Mouse (Mus musculus) hindlimb bud, embryonic 11.5 days (tissue): ENCODE measurements around the gene Ern1.
"Not testable (repeated sequence)": the region's sequence is repeated elsewhere in the genome, so short reads cannot be mapped to it uniquely, and the experiment has no call there.

Experiments used
- DNase-seq: peaks from one replicate; pipeline ENCODE4 v3.0.0-alpha.2; 2012; ENCODE audit warnings: low read depth, low spot score; ENCODE audit errors: extremely low spot score

Ern1 gene

DNA sequence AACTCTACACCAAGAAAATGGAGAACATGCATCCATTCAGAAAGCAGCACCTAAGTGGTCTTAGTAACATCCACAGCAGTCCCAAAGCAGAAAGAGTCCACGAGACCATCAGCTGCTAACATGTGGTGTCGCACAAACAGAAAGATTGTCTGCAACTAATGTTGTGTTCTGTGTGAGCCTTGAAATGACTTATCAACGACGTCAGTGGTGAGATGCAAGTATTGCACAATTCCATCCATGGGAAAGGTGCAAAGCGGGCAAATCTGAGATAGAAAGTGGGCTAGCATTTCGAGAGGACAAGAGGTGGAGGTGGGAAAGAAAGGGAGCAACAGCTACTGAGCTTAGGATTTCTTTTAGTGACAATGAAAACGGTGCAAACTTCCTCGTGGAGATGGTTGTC is 4.8 kb downstream of the Ern1 start:
- no peak for DNase-seq

DNA sequence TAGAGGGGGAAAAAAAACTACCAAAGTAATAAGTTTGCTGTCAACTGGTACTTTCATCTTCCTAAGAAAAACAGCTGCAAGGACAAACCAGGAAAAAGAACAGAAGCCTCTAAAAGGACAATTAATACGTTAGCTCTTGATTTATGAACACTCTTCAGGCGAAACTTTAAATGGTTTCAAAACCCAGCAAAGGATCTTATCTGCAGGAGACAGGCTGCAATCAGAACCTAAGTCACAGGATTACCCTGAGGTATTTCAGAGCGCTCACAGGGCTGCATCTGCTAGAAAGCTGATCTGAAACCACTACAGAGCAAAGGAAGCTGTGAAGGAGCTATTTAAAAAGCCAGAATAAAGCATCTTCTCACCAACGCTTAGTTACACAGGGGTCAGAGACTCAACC is 6.0 kb downstream of the Ern1 start:
- DNase-seq = no peak

DNA sequence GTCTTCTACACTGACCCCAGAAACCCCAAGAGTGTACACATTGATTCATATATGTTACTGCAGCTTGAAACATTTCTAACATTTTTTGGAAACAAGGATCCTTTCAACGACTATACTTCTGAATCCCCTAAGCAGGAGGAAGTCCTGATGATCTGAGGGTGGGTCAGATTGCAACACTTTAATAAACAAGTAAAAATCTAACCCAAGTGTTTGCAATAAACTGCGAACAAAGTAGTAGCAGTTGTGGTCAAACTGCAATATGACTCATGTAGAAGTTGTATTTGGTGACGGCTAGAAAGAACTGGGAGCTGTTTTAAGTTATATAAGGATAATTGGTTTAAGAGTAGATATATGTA is 7.1 kb downstream of the Ern1 start:
- no peak for DNase-seq

DNA sequence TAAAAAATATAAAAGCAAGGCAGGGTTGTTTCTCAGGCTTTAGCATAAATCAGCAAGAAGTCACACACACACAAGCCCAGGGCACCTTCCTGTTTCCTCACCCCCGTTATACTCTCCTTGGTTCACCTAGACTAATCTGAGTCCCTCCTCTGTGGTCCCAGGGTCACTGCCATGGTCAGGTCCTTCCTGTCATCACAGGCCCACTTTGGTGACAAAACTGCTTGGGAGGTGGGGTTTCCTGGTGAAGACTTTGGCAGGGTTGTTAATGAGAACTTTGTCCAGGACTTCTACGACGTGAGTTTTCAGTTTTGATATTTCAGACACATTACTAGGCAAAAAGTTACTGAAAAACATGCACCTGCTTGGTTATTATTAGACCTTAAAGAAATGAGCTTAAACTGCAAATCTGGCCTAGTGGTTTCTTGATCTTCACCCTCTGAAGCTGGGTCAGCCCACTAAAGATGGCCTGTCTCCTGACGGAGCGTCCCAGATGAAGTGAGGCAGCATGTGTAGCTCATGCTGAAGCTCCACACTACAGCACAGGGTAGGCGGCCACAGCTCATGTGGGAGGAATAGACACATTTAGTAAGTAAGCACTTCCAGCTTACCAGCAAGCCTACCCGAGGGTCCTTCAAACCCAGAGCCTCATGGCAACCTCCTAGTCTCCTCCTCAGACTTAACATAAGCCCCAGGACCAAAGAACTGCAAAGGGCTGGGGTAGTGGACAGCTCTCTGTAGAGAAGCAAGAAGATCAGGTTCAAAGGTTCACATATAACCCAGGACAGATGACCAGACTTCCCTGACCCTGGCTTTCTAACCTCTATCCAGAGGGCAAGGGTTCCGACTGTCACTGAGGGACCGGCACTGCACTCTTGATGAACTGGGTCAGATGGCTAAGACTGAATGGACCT is 7.8 kb downstream of the Ern1 start:
- no peak for DNase-seq

DNA sequence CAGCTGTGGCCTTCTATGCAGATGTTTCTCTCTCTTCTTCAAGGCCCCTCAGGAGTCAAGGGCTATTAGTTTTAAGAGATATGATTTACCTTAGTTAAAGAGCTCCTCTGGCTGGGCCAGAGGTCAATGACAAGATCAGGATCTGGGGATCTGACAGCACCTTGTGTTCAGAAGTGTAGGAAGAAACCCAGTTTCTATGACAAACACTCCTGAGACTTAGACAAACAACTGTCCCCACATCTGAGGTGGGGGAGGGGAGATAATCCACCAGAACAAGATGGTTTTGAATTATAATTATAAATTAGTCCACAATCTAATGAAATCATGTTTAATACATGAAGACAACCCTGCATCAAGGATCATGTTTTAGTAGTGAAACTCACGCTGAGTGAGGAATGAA is 8.9 kb downstream of the Ern1 start:
- DNase-seq = no peak

DNA sequence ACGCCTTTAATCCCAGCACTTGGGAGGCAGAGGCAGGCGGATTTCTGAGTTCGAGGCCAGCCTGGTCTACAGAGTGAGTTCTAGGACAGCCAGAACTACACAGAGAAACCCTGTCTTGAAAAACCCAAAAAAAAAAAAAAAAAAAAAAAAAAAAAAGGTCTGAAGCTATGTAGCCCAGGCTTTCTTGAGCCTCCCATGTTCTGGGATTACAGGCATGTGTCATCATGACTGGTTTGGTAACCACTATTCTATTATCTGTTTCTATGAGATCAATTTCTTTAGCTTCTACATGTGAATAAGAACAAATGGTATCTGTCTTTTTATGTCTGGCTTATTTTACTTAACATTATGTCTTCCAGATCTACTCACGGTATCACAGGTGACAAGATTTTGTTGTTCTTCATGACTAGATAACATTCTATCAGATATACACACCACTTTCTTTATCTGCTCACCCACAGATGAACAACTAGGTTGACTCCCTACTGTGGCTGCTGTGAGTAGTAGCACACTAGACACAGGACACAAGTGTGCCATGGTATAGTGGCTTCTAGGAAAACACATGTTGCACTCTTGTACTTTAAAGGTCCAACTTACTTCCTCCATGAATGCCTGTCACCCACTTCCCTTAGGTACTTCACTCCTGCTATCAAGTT is 10.0 kb downstream of the Ern1 start:
- DNase-seq = no peak

DNA sequence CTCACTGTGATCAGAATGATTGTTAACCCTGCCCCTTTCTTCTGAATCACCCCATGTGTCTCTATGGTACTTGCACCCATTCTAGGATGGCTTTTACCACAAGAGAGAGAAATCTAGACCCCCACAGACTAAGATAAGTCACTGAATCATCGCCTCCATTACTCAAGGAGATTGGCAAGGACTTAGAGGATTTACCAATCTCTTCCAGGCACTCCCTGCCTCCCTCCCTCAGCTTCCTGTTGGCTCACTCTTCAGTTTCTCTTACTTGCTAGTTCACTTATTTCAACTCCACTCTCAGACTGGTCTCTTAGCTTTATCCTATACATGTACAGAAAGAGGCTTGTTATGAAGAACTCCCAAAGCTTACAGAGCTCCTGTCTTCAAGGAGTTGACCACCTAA is 12.3 kb downstream of the Ern1 start:
- no peak for DNase-seq

DNA sequence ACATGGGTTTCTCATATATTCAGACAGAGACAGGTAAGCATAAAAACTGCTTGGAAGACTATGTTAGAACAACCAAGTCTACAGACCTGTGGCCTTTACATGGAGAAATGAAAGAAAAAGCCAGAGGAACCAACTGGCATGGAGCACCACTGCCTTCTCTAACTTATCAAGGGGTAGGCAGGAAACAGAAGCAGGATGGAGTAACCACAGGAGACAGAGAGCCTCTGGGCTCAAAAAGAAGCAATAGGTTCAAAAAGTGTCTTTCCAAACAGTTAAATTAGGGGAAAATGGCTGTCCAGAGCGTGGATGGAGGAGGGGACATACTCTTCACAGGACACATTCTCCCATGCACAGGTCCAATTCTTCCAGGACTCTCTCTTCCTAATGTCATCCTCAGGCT is 16.0 kb downstream of the Ern1 start:
- no peak for DNase-seq

DNA sequence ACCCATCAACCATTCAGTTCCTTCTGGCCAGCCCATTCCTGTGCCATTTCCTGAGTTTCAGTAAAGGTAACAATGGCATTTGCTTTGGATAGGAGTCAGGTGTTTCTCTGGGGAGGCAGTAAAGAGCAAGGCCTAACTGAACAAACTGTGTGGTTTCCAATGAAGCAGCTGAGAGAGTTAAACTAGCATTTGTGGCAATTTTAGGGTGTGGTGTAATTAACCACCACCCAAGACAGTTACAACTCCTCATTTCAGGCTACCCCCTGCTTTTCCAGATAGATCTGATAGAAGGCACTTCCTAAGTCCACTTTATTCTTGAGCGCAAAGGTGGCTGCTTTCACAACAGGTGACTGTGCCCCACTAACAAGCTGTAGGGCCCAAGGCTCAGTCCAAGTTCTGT is 19.1 kb downstream of the Ern1 start:
- no peak for DNase-seq

DNA sequence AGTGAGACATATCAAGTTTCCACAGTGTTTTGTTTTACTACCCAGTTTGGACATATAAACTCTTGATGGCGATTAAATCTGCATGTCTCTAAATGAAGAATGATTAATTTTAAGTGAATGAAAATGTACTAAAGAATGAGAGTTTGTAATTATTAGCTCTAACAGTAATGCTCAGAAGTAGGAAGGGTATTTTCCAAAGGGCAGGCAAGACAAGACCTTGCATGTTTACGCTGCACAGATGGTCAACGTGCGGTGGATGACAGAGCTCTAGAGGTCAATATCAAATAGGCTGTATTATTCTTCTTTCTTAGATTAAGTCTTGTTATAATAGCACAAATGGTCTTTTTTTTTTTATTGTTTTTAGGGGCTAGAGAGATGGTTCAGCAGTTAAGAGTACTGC is 21.7 kb downstream of the Ern1 start:
- no peak for DNase-seq

DNA sequence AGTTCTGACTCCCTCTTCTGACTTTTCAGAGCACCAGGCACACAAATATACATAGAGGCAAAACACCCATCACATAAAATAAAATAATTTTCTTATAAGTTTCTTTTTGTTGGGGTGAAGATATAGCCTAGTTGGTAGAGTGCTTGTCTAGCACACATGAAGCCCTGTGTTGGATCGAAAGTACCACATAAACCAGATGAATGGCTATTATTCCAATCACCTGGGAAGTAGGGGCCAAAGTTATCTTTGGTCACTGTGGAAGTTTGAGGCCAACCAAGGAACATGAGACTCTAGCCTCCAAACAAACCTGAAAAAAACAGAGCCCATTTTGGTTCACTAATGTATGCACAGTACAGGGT is 22.1 kb downstream of the Ern1 start:
- DNase-seq = no peak

DNA sequence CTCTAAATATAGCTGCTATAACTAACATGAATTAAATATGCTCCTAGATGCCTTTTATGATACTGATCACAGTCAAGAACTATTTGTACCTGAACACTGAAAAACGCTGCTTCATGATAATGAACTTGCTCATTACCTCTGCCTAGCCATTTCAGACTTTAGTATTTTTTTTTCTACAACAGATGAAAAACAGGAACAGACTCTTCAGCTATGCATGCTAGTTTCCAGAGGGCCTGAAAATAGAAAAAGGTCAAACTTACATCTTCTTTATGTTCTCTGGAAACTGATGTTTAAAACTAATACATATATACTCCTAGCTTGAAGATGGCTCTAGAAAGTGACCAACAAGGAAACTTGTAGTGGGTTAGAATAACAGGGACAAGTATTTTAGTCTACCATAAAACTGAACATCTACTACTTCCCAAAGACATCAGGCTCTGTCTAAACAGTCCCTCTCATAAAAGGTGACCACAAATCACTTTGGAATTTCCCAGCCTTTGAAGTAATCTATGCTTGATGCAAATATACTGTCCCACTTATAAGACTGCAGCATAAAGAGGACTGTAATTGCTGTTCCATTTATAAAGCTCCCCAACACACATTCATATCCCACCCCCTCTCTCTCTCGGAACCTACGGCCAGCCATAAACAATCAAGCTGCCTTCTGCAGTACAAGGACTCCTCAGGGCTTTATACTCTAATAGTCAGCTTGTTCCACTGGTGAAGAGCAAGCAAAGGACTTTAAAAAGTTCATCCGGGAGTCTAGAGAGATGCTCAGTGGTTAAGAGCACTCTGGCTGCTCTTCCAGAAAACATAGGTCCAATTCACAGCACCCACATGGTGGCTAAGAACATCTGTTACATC is 22.7 kb downstream of the Ern1 start:
- DNase-seq = no peak

DNA sequence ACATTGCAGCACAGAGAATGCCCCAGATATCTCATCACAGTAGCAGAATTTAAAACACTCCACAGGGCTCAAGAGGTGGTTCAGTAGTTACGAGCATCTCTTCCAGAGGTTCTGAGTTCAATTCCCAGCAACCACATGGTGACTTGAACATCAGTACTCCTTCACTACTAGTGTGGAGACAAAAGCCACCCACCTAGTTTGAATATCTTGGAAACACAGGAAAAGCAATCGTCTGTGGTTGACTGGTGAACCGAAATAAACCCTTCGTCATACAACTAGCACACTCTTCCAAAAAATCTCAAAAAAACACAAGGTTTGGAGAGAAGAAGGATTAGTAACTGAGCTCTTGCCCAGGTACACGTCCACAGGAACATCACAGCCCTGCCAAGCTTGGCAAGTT is 23.8 kb downstream of the Ern1 start:
- DNase-seq = no peak

DNA sequence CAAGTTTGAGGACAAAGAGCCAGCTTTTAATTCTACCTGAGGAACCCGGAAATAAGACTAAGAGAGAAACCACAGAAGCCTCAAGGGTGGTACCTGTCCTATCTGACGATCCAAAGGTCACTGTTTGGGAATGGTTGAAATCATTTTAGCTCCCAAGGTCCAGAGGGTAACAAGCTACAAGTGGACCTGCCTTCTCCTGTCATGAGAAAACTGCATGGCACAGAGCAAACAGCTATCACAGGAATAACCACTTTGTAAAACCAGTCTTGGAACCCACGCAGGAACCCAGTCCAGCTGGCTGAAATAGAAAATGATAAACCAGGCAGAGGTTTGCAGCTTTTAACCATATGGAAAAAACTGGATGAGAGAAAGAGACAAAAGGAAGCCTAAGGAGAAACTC is 25.3 kb downstream of the Ern1 start:
- DNase-seq = no peak

DNA sequence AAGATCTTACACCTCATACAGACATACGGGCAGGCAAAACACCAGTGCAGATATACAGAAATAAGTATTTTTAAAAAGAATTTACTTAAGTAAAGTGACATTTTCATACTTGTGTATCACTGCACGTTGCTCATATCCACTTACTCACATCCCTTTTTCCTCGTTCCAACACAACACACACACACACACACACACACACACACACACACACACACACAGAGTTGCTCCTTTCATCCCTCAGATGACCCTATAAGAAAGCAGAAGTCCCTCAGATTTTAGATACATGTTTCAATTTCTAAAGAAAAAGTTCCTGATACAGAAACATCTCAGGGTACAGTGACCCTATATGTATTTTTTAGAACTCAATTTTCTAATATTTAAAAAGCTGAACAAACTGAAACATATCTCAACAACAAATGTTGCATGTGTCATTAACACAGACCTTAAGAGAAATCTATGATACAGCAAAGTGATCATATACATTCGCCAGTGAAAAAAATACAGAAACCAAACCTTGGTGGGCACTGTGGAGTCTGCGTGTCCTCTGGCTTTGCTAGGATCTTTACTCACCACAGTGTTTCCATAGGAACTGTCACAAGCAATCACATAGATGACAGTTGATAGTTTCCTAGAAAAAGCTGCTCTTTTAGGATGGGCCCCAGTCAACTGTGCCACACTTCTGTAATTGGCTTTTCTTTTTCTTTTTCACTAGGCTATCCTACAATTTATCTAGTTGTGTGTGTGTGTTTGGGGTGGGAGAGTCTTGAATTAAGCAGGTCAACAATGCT is 26.3 kb downstream of the Ern1 start:
- no peak for DNase-seq

DNA sequence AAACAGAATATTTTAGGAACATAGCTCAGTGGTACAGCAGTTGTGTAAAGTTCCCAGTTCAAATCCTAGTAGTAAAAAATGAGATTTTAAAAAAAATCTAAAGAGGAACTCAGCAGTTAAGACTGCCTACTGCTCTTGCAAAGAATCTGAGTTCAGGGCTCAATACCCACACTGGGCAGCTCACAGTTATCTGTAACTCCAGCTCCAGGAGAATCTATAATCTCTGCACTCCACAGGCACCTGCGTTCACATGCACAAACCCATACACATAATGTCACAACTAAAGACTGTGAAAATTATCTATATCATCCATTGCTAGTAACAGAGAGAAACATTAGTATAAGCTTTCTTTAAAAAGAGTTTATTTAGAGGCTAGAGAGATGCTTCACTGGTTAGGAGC is 27.0 kb downstream of the Ern1 start:
- no peak for DNase-seq

DNA sequence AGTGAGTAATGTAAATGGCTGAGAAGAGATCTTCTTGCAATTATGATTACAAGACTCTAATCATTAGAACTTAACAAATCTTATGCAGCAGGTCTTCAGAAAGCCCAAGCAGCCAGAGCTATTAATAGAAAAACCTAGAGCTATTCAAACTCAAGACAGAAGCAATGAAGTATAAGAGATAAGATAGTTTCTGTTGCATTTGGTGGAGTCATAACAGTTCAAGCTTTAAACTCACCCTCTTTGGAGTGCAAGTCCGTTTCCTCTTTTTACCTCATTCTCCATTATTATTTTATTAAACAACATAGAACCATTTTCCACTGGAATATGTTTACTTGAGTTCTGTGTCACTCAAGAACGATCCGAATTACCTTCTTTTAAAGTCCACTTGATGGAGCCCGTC is 29.1 kb downstream of the Ern1 start:
- DNase-seq = no peak

DNA sequence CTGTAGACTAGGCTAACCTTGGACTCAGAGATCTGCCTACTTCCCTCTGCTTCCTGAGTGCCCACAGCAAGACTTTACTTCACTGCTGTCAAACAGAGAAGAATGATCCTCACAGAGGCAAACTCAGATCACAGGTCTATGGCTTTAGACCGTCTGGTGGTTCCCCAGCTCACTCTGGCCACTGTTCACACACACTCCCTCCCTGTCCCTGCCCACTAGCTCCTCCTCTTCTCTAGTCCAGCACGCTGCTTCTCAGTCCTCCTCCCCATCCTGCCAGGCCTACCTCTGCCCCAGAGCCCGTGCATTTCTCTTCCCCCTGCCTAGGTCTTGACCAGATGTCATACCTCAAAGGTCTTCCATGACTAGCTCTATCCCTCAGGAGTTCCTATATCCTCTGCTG is 44.0 kb downstream of the Ern1 start:
- no peak for DNase-seq

DNA sequence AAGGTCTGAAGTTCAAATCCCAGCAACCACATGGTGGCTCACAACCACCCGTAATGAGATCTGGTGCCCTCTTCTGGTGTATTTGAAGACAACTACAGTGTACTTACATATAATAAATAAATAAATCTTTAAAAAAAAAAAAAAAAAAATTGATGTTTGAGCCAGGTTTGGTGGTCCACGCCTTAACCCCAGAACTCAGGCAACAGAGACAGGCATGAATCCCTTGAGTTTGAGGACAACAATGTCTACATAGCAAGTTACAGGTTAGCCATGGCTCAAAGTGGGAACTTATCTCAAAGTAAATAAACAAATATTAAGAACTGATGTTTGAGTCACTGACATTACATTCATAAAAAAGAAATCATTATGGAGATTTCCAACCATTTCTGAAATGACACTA is 45.1 kb downstream of the Ern1 start:
- not testable (repeated sequence) for DNase-seq

DNA sequence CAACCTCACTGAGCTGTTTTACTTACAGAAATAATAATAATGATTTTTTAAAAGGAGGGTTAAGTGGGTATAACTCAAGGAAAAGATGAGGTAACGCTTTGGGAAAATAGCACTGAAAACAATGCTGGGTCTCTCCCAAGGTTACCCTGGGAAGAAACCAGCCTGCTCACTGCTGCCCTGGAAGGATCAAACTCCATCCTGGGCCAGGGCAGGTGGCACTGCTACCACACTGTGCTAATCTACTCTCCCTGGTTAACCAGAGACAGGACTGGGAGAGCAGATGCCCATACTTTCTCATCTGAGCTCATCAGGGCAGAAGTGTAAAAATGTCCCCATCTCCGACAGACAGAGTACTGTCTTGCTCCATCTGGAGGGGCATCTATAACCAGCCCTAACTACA is 47.3 kb downstream of the Ern1 start:
- no peak for DNase-seq

DNA sequence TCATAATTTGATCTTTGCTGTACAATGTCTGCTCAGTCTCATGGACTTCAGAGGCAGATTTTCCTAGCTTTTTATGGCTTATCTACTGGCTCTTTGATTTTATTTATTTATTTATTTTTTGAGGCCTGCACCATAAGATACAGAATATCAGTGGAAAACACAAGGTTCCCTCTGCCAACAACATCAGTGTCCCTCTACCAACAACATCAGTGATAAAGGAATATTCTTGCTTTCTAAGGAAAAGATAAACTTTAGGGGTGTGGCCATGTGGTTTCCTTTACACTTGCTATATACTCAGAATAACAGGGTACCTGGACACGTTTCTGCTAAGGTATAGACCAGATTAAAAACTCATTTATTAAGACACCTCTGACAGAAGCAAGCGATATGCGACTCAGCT is 48.3 kb downstream of the Ern1 start:
- no peak for DNase-seq
